Mouse (Mus musculus) hindbrain, postnatal 0 days (tissue): Measurements from ENCODE around the gene Sel1l3. TPM values are rescaled to one million over a fixed set of nuclear protein-coding genes. Genes with fewer than 3 reads are reported as not detected.

Source experiments
- ATAC-seq: fragments of 200-750 bp; cut with Nextera tagmentation; 2 replicates; pipeline ENCODE4 v1.8.0; 2017; ENCODE audit warnings: mild to moderate bottlenecking, moderate TSS enrichment, moderate library complexity
- DNase-seq: peaks from one replicate; pipeline ENCODE4 v3.0.0-alpha.2; 2015; ENCODE audit warnings: low spot score
- H3K27ac ChIP-seq: fragments of 300-500 bp; sonication (generic); 2 replicates; pipeline ENCODE4 v1.5.1; 2014; ENCODE audit warnings: mild to moderate bottlenecking
- H3K27me3 ChIP-seq: fragments of 300-500 bp; sonication (generic); 2 replicates; pipeline ENCODE4 v1.6.1; 2014; ENCODE audit warnings: low read length, mixed read lengths; ENCODE audit not compliant: insufficient read depth
- H3K36me3 ChIP-seq: fragments of 300-500 bp; sonication (generic); 2 replicates; pipeline ENCODE4 v1.6.1; 2014; ENCODE audit warnings: low read length, mixed read lengths; ENCODE audit not compliant: insufficient read depth
- H3K4me1 ChIP-seq: fragments of 300-500 bp; sonication (generic); 2 replicates; pipeline ENCODE4 v1.6.1; 2014; ENCODE audit warnings: antibody characterized with exemption, low read length, mixed read lengths; ENCODE audit not compliant: insufficient read depth
- H3K4me2 ChIP-seq: fragments of 300-500 bp; sonication (generic); 2 replicates; pipeline ENCODE4 v1.6.1; 2014; ENCODE audit warnings: low read depth, mild to moderate bottlenecking, low read length, moderate library complexity, mixed read lengths
- H3K4me3 ChIP-seq: fragments of 300-500 bp; sonication (generic); 2 replicates; pipeline ENCODE4 v1.5.1; 2014; ENCODE audit warnings: low read length
- H3K9ac ChIP-seq: fragments of 300-500 bp; sonication (generic); replicated peaks from 2 replicates; pipeline ENCODE4 v1.6.1; 2014; ENCODE audit warnings: mild to moderate bottlenecking, low read length, moderate library complexity, mixed read lengths
- H3K9me3 ChIP-seq: fragments of 300-500 bp; sonication (generic); 2 replicates; pipeline ENCODE4 v1.6.1; 2016; ENCODE audit warnings: low read length, mixed read lengths
- CTCF ChIP-seq: IDR thresholded peaks from 2 replicates; pipeline ENCODE4 v1.5.1; 2016; ENCODE audit warnings: antibody characterized with exemption, control low read depth, low read depth
- WGBS: fragments of 180-500 bp; shearing (Covaris S2); extraction: QIAGEN DNeasy Blood & Tissue Kit; methylation state at CpG from one replicate; pipeline ENCODE4 v1.1.7; 2014; 5-methylcytosine and 5-hydroxymethylcytosine counted together
- polyA plus RNA-seq: library from polyadenylated mRNA; unstranded; fragments of >200 nt; fragmentation: Nextera tagmentation; extraction: Ambion mirVana; gene quantifications from 2 replicates; pipeline ENCODE4 v1.2.1, GENCODE M21; 2015
- total RNA-seq: library from RNA; depleted of rRNA; stranded (reverse); fragments of >200 nt; gene quantifications from 2 replicates; pipeline ENCODE4 v1.2.3, GENCODE M21; 2014

The Sel1l3 gene
- total and polyA plus RNA-seq, 2 experiments from 2014 or later: 4.7 to 19.1 TPM

DNA sequence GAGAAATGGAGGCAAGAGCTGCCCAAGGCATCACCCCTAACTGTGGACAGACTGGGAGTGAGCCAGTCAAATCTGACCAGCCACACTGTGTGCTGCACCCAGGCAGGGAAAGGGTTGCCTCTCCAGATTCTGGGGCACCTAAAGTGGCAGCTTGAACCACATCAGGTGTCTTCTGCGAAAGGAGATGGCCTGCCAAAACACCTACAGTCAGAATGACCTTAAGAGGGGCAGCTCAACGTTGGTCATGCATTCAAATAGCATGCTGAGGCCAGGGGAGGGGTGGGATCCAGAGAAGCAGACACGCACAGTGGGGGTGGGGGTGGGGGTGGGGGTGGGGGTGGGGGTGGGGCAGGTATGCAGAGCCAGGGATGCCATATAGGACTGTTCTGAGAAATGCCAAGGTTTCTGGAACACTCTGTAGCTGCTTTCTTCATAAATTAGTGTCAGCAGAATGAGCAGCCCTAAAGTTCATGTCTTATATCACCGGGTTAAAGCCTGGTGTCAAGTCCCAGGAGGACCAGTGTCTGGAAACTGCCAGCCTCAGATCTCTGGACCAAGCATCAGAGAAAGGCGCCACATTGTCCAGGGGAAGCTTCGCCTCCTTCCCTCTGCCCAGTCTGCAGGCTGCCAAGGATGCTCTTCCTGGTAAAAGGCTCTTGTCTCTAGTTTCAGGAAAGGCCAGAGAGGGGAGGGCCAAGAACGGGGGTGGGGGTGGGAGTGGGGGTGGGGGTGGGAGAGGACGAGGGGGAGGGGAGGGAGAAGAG lies 65.4 kb downstream of the Sel1l3 start:
- Histone ChIP-seq H3K4me3 (no peak overlapping the region), H3K4me2 (no peak overlapping the region), H3K27me3 (no peaks in the 10 kb centered on the region), H3K9me3 (no peaks in the 10 kb centered on the region), H3K36me3 (no peaks in the 10 kb centered on the region), H3K27ac (peak overlapping the region; percentile 36; the same call in 1 of the 2 replicates), H3K9ac (no peak overlapping the region), H3K4me1 (no peaks in the 10 kb centered on the region; the same call in 1 of the 2 replicates)
- ATAC-seq: peak; percentile 50
- TF ChIP-seq CTCF: no peak
- WGBS: 53% methylated on average over 8 of the region's 8 CpGs
- DNase-seq: no peak

- Histone ChIP-seq H3K9me3 (no peaks in the 10 kb centered on the region), H3K27me3 (no peaks in the 10 kb centered on the region), H3K4me1 (no peaks in the 10 kb centered on the region; the same call in 1 of the 2 replicates), H3K36me3 (no peaks in the 10 kb centered on the region), H3K4me3 (no peak overlapping the region), H3K9ac (no peak overlapping the region), H3K4me2 (no peak overlapping the region), H3K27ac (no peak overlapping the region)
- TF ChIP-seq CTCF: no peak
- DNase-seq (no peak), ATAC-seq (no peak)
- 79% methylated on average over 4 of the region's 4 CpGs for WGBS
Measured at GRCm38 (mm10) chr5:53147418-53147817, 66.3 kb downstream of the Sel1l3 start.

DNA sequence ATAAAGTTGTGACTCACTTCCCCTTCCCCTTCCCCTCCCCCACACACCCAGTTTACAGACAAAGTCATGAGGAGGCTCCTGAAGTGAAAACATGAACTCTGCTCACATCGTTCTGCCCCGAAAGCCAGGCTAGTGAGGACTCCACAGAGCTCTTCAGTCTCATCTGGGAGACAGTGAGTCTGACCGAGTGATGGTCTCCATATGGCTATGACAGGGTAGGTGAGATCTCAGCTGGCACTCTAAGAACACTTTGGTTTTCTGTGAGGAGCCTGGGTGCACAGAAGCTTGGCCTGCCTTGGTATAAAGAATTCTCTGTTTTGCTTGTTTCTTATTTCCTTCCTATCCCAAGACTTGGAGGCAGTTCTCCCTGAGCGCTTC lies 67.1 kb downstream of the Sel1l3 start:
- WGBS: 80% methylated on average over 4 of the region's 4 CpGs
- Histone ChIP-seq H3K4me3 (no peak overlapping the region), H3K9ac (no peak overlapping the region)

GRCm38 (mm10) chr5:53146049-53146683 lies 67.6 kb downstream of the Sel1l3 start:
- H3K9me3 ChIP-seq: no peaks in the 10 kb centered on the region
- DNase-seq (no peak), ATAC-seq (no peak)
- no peak overlapping the region for H3K27ac ChIP-seq
- no peaks in the 10 kb centered on the region; the same call in 1 of the 2 replicates for H3K4me1 ChIP-seq
- H3K4me2 ChIP-seq: no peak overlapping the region
- no peaks in the 10 kb centered on the region for H3K36me3 ChIP-seq
- H3K4me3 ChIP-seq: no peak overlapping the region
- 43% methylated on average over 10 of the region's 10 CpGs for WGBS
- H3K27me3 ChIP-seq: no peaks in the 10 kb centered on the region
- no peak overlapping the region for H3K9ac ChIP-seq
- TF ChIP-seq CTCF: no peak

More for the DNA sequence above, 67.1 kb downstream of the Sel1l3 start:
- H3K27ac ChIP-seq: no peak overlapping the region
- TF ChIP-seq CTCF: no peak
- H3K9me3 ChIP-seq: no peaks in the 10 kb centered on the region
- no peaks in the 10 kb centered on the region; the same call in 1 of the 2 replicates for H3K4me1 ChIP-seq
- no peak for DNase-seq
- H3K4me2 ChIP-seq: no peak overlapping the region
- ATAC-seq: no peak
- no peaks in the 10 kb centered on the region for H3K36me3 ChIP-seq
- no peaks in the 10 kb centered on the region for H3K27me3 ChIP-seq

- H3K27ac ChIP-seq: no peak overlapping the region
- no peak for TF ChIP-seq CTCF
- H3K36me3 ChIP-seq: no peaks in the 10 kb centered on the region
- no peak overlapping the region for H3K4me3 ChIP-seq
- 77% methylated on average over 5 of the region's 5 CpGs for WGBS
- H3K9me3 ChIP-seq: no peaks in the 10 kb centered on the region
- no peak overlapping the region for H3K9ac ChIP-seq
- 0 out of 2 replicates have a peak, but pooled peaks cover 4% of the 10 kb centered on the region for H3K4me1 ChIP-seq
- peak; percentile 60 for DNase-seq
- H3K4me2 ChIP-seq: no peak overlapping the region
- no peaks in the 10 kb centered on the region for H3K27me3 ChIP-seq
- no peak for ATAC-seq
Measured at GRCm38 (mm10) chr5:53142587-53142986, 71.1 kb downstream of the Sel1l3 start.

DNA sequence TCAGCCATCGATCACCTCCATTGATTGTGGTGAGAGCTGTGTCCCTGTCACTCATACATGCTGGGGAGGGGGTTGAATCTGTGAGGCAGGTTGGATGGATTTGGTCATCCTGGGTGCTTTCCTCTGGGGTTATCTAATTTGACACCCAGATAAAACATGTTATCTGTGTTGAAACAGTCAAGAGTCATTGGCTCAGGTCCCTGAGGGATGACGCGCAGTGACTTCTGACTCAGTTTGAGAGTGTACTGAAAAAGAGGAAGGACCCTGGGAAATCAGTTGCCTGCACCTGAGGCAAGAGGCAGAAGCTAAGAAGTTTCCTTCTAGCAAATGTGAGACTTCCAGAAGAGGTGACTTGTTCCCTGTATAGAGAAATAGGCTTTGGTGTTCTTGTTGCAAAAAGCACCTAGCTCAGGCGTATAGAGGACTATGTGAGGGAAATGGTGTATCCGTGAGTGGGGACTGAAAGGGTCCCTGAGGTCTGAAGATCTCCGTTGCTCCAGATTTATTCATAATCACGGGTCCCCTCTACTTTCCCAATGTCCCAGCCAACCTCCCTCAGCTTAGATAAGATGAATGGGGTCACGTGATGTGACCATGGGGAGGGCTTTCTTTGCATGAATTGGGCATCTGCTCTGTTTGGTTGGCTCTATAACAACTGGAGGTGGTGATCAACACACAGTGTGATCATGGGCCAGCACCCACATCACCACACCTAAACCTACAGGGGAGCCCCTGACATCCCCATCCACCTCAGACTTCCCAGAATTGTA lies 73.4 kb downstream of the Sel1l3 start:
- Histone ChIP-seq H3K27ac (no peak overlapping the region), H3K36me3 (no peaks in the 10 kb centered on the region), H3K27me3 (no peaks in the 10 kb centered on the region), H3K4me1 (0 out of 2 replicates have a peak, but pooled peaks cover 5% of the 10 kb centered on the region), H3K9ac (no peak overlapping the region), H3K4me2 (no peak overlapping the region), H3K4me3 (no peak overlapping the region), H3K9me3 (no peaks in the 10 kb centered on the region)
- 89% methylated on average over 8 of the region's 8 CpGs for WGBS
- ATAC-seq (no peak), DNase-seq (no peak)
- no peak for TF ChIP-seq CTCF
